Mouse (Mus musculus): ENCODE data around the gene Ubl7. TPM values are rescaled to one million over a fixed set of nuclear protein-coding genes. Genes with fewer than 3 reads are reported as not detected.
A peak's percentile ranks its signal among the peaks of the same experiment; 100 is the strongest.

Ubl7 gene
- total RNA-seq, 4 experiments from 2014 or later = 85.6 to 97.1 (median 88.7) TPM

- DNase-seq = no peak
Observed at GRCm38 (mm10) chr9:57948333-57948931, 37.7 kb downstream of the Ubl7 start.

- no peak for DNase-seq
Observed at GRCm38 (mm10) chr9:57949102-57949704, 38.4 kb downstream of the Ubl7 start.

DNA sequence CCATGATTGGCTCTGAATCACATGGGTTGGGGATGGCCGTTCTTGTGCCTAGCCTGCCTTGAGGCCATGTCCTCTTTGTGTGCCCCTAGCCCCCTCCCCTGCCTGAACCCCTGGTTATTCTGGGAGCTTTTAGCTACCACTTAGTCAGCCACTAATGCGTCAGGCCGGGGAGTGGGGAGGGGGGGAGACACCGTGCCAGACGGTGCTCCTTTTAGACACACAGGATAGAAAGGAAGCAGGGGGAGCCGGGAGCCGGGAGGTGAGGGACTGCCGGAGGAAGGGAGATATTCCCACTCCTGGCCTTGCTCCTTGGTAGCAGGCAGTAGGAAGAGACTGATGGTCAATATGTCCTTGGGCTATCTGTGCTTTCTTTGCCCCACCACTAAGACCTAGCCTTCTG, 39.1 kb downstream of the Ubl7 start:
- DNase-seq = no peak

- no peak for DNase-seq
Observed at GRCm38 (mm10) chr9:57950519-57950918, 39.7 kb downstream of the Ubl7 start.

GRCm38 (mm10) chr9:57951993-57952392, 41.2 kb downstream of the Ubl7 start:
- DNase-seq = no peak

GRCm38 (mm10) chr9:57954962-57955744, 44.4 kb downstream of the Ubl7 start:
- DNase-seq = peak; percentile 64

- no peak for DNase-seq
Observed at GRCm38 (mm10) chr9:57955764-57956163, 45.0 kb downstream of the Ubl7 start.

DNA sequence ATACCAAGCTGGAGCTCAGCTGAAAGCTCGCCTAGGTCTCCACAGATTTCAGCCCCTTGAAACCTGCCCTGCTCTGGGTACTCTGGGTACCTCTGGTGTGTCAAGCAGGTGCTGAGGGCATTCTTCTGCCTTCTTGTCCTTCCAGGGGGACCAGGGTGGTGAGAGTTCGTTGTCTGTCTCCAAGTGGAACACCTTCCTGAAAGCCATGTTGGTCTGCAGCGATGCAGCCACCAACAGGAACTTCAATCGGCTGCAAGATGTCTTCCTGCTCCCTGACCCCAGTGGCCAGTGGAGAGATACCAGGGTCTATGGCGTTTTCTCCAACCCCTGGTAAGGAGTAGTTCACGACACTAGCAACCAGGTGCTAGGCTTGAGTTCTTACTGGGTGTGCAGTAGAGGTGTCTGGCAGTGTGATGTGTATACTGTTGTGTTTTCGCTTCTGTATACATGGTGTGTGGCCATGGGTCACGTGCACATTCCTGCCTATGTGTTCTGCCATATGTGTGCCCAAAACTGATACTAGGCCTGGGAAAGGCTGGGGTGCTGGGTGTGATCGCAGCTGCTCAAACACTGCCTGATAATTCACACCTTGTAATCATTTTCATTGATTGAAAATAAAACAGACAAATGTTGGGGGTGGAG, 45.5 kb downstream of the Ubl7 start:
- no peak for DNase-seq

DNA sequence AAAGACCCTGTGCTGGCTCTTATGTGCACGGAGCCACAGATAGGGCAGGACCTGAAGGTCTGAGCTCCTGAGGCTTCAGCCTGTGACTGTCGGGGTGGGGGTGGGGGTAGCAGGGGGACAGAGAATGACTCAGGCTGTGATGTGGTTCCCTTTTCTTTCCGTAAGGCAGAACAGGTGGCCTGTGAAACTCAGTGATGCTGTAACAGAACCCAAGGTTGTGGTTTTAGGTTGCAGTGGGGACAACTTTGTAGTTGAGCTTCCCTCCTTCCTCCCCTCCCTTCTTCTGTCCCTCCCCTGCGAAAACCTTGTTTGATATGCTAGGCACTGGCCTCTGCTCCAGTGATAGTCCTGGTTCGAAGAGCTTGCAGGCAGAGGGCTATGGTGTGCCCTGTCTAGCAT, 46.1 kb downstream of the Ubl7 start:
- DNase-seq = no peak

- DNase-seq = no peak
Observed at GRCm38 (mm10) chr9:57958615-57959014, 47.8 kb downstream of the Ubl7 start.

DNA sequence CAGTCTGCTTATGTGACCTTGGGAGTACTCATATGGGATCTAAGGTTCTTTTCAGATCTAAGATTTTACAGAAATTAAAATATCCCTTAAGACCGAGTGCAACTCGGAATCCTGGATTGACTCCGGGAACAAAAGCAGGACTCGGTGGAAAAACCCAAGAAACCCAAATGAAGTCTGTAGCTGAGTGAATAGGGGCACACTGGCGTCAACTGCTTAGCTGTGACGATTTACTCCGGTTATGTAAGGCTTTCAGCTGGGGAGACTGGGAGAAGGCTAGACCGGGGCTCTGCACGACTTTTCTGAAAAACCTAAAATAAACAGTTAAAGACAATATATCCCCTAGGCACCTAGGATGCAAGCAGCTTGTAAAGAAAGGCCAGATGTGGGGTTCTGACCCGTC, 48.6 kb downstream of the Ubl7 start:
- DNase-seq = no peak

DNA sequence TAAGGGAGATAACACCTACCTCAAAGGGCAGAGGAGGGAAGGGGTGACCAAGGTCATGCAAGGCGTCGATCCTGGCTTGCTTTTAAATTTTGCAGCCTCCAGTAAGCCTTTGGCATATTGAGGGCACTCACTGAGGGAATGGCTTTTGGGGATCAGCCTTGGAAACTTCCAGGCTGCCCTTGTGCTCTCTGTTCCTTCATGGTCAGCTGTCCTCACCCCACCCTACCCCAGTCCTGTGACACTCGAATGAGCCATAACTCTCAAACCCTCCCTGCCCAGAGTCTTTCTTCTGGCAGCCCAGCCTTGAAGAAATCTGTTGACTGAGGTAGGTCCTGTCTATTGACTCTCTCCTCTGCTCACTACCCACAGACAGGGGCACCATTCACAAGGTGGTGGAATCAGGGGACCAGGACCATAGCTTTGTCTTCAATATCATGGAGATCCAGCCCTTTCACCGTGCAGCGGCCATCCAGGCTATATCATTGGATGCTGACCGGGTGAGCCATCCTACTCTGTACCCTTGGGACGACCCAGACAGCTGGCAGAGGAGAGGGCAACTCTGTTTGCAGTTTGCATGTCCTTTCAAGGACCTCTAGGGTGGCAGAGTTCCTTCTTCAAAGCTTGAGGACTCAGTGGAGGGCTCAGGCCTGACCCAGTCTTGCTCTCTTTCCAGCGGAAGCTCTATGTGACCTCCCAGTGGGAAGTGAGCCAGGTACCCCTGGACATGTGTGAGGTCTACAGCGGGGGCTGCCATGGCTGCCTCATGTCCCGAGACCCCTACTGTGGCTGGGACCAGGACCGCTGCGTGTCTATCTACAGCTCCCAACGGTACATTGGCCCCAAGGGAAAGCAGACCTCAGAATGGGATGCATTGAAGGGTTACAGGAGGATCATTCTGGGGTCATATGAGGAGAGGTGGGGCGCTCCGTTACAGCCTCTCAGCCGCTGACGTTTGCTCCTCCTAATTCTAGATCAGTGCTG, 49.4 kb downstream of the Ubl7 start:
- DNase-seq = peak; percentile 42

- DNase-seq = no peak
Observed at GRCm38 (mm10) chr9:57961226-57961625, 50.4 kb downstream of the Ubl7 start.

DNA sequence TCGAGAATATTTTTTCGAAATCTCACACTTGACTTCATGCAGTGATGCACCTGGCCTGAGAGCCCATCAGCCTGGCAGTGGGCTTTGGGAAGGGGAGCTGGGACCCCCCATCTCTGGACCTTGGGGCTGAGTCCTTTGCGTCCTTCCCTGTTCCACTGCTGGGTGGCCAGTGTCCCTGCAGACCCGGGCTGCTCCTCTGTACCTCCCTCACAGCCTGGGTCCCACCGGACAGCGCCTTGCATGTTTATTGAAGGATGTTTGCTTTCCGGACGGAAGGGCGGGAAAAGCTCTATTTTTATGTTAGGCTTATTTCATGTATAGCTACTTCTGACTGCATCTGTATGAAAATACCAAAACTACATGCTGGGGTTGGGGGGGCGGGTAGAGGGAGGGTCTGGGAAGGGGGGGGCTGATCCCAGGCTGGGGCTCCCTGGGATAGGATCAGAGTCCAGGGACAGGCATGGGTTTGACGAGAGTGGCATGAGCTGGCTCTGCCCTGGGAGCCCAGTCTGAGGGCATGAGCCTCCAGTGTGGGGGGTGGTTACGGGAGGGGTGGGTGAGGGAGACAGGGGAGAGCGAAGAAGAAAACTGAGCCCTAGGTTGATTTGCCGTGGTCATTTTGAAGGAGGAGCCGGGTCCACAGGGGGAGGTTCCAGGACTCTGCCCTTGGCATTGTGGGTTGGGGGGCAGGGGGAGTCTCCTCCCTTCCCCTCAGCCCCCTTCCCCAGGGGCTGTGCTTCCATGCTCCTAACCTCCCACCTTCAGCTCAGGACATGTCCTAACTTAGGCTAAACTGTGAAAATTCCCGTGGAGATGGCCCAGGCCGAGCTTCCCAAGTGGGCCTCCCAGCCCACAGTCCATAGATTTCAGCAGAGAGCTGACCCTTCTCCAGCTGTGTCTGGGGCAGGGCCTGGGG, 51.3 kb downstream of the Ubl7 start:
- no peak for DNase-seq

DNA sequence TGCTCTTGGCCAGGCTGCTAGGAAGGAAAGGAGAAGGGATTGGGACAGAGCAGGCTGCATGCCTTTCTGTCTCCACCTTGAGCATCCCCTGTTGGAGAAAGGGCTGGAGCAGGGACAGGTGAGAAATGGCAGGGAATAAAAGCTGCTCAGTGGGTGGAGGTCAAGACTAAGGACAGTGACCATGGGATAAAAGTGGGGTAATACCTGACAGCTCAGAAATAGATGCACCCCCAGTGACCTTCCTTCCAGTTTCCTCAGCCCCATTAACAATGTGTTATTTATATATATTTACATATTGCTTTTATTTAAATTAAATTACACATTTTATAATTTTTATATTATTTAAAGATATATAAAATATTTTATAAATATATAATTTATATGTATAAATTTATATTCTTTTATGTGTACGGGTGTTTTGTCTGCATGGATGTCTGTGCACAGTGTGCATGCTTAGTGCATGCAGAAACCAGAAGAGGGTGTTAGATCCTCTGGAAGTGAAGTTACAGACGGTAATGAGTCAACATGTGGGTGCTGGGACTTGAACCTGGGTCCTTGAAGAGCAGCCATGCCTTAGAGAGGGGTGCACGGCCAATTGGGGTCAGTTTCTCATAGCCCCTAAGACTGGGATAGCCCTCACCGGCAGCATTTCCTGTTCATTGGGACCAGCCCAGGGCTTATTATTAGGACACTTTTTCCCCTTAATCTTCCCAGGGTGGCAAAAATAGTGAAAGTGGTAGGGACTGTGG, 52.6 kb downstream of the Ubl7 start:
- DNase-seq = no peak

DNA sequence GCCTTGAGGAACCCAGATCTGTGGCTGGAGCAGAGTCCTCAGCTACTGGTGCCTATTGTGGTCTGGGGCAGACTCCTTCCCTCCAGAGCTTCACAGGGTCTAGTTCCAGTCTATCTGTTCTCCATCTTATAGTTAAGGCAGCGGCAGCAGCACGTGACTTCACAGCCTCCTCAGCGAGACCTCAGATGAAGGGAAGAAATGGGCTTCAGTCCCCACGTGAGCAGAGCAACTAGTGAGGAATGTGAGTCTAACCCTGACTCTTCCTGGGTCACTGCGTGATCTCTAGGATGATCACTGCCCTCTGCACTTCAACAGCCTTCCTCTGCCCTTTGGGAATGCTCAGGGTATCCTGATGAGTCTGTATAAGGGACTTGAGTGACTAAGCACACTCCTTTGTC, 53.2 kb downstream of the Ubl7 start:
- DNase-seq = no peak

GRCm38 (mm10) chr9:57964528-57965250, 53.9 kb downstream of the Ubl7 start:
- no peak for DNase-seq

DNA sequence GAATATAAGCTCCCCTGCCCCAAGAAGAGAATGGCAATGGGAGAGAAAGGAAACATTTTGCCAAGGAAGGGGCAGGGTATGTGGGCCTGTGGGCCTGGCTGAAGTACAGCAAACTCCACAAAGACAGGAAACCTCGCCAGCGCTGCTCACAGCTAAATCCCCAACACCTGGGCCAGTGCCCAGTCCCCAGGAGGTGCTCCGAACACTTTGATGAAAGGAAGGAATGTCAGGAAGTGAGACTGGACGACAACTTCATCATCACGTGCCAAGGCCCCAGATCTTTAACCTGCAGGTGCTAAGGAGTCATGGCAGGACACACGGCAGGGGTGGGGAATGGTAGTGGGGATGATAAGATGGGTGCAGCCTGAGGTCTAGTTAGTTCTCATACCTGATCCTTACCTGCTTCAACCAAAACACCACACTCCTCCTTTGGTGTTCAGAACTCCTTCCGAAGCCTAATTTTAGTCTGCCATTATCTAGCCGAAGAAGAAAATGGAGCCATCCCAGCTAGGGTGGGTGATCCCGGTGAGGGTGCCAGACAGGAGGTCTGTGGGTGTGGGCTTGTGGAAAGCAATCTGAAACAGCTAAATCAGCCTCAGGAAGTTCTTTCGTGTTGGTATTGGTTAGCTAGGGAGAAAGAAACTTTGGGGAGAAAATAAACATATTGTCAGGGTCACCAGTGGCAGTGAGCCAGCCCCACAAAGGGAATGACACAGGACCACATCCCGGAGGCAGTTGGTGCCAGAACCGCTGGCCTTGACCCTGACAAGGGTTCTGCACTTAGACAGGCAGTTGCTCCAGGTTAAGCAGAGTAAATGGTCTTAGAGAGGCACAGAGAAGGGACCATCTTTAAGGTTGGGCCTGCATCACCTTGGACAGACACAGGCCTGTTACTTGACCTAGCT, 54.8 kb downstream of the Ubl7 start:
- DNase-seq = peak; percentile 84

Data from adrenal gland, adult 8-10 months (tissue).